Mouse (Mus musculus) brain, embryonic 14.5 days (tissue): Measurements from ENCODE around the gene Paxx. TPM values are rescaled to one million over a fixed set of nuclear protein-coding genes. Genes with fewer than 3 reads are reported as not detected.

ENCODE experiments used
- DNase-seq: peaks from one replicate; pipeline ENCODE4 v3.0.0-alpha.2; 2011; ENCODE audit warnings: low read depth
- CTCF ChIP-seq: fragments of 200-500 bp; IDR thresholded peaks from 2 replicates; pipeline ENCODE4 v1.5.1; 2012; ENCODE audit warnings: inconsistent platforms, mild to moderate bottlenecking, moderate library complexity, borderline replicate concordance; ENCODE audit not compliant: insufficient read depth, insufficient read length; ENCODE audit errors: extremely low read depth
- POLR2A ChIP-seq: fragments of 200-500 bp; IDR thresholded peaks from 2 replicates; pipeline ENCODE4 v1.6.1; 2012; ENCODE audit warnings: mild to moderate bottlenecking, inconsistent platforms, borderline replicate concordance; ENCODE audit not compliant: poor library complexity, insufficient read depth, insufficient read length, severe bottlenecking; ENCODE audit errors: extremely low read depth
- polyA plus RNA-seq: library from polyadenylated mRNA; depleted of rRNA; stranded (reverse); fragments of >200 nt; gene quantifications from 2 replicates; pipeline ENCODE4 v1.2.3, GENCODE M21; 2012

The Paxx gene
- polyA plus RNA-seq, 1 experiment = 109 TPM

DNA sequence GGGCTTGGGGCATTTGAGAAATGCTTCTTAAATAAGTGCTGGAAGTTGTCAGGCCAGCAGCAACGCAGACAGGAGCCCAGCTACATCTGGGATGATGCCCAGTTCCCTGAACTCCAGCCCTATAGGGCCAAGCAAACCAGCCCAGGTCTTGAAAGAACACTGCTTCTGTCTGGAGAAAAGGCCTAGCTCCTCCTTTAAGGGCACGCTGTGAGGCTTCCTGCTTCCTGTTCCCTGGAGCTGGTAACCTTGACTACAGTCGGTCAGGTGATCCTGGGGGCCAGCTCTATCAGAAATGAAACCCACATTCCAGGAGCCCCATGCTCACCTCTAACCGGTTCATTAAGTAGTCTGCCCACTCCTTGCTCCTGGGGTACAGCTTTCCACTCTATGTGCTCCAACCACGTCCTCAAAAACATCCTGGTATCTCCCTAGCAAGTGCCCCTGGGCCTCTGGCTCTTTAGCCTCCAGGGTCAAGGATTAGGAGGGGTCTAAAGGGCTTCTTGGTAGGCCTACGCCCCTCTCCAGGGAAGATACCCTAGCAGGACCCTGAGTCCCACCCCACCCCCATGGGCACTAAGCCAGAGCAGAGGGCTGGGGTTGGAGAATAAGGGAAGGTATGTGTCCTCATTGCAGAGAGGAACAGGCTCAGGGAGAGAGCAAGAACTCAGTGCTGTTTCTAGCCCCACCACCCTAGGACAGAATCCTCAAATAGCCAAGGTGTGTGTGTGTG is 37.1 kb upstream of the Paxx start:
- no peak for DNase-seq
- TF ChIP-seq CTCF (no peak), POLR2A (no peak)

DNA sequence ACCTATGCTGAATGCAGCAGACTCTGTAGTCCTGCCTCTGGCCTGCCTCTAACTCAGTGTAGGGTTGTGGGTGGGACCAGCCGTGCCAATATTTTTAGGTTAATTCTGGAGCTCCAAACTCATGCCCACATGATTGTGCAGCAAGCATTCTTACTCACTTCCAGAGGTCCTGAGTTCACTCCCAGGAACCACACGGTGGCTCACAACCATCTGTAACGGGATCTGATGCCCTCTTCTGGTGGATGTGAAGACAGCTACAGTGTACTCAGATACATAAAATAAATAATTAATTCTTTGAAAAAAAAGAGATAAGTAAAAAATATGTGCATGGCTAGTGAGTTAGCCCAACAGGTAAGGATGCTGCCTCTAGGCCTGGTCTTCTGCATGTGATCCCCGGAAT is 35.6 kb upstream of the Paxx start:
- peak; percentile 54 for DNase-seq
- no peak for TF ChIP-seq POLR2A
- peak; percentile 39; the same call in 1 of the 2 replicates for TF ChIP-seq CTCF

DNA sequence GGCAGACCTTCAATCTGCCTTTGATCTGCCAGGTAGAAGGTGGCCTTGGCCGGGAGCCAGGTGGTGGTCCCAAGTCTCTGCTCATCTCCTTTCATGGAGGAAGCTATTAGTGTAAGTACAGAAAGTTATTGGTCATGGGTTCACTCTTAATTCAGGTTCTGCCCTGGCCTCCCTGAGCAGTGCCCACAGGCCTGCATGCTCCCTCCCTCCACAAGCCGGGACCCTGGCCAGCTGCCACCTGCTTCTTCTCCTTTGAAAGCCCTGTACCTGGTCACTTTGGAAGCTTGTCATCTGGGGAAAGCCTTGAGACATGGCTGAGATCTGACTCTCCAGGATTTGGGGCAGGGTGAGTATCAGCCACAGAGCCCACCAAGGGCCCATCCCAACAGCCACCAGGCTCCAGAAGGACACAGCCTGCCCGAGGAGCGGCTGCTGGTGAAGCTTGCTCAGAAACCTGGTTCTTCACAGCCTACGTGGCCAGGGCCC is 32.6 kb upstream of the Paxx start, which contains the start of gene Lcn12:
TSS of gene Lcn12 (minus strand) at position 436 of the 486 bp plus-strand sequence.
- no peak for DNase-seq

DNA sequence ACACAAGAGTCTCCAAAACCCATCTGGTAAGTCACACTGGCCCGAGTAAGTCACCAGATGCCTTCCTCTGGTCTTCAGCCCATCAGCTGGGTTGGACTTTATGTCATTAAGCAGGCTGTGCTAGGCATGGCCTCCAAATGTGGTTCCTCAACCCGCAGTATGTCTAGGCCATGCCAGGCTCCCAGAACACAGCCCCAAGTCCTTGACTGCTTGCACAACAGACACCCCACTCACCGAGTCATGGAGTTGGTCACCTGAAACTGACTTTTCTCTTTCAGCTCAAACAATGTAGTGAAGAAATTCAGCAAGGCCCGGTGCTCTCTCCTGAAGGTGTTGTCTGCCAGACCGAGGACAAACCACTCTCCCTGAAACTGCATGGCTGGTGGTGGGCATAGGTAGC is 32.1 kb upstream of the Paxx start:
- no peak for DNase-seq
- TF ChIP-seq POLR2A = no peak
- TF ChIP-seq CTCF = no peak

More for the DNA sequence above, 32.6 kb upstream of the Paxx start, which contains the start of gene Lcn12:
- TF ChIP-seq POLR2A (no peak), CTCF (no peak)

DNA sequence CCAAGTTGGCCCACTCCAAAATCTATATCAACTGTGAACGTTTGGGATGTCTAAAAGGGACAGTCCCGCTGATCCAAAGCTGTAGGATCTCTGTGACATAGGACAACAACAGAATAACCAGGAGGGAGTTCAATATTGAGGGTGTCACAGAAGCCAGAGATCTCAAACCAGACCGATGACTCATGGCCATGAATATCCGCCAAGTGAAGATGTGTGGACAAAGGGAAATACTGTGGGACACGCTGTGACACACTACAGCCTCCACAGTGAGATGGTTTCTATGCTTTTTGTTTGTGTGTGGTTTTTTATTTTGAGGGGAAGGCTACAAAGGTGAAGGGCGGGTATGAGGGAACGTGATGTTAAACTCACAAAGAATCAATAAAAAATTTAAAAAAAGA is 27.8 kb upstream of the Paxx start:
- TF ChIP-seq POLR2A (no peak), CTCF (no peak)
- no peak for DNase-seq

DNA sequence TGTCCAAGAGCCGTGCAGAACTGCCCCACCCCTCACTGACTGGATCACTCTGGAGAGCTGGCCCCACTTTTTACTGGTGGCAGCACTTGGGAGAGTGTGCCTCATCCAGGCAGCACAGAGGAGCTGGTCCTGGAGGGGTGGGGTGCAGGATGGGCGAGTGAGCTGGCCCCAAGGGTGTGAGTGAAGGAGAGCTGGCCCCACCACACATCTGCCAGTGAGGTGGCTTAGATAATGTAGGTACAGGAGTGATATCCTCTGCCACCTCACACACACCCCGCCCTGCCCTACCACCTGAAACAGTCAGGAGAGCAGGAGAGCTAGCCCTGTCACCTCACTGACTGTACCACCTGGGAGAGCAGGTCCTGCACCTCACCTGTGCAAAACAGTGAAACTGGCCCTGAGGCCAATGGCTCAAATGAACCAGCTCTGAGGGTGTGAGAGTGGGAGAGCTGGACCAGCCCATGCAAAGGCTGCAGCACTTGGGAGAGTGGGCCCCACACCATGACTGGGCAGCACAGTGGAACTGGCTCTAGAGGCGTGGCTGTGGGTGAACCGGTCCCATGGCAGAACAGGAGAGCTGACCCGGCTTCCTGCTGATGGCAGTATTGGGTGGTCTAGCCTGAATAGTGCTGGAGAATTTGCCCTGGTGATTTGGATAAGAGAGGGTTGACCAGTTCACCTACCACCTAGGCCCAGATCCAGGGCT is 27.2 kb upstream of the Paxx start:
- TF ChIP-seq POLR2A (no peak), CTCF (no peak)
- DNase-seq = no peak

DNA sequence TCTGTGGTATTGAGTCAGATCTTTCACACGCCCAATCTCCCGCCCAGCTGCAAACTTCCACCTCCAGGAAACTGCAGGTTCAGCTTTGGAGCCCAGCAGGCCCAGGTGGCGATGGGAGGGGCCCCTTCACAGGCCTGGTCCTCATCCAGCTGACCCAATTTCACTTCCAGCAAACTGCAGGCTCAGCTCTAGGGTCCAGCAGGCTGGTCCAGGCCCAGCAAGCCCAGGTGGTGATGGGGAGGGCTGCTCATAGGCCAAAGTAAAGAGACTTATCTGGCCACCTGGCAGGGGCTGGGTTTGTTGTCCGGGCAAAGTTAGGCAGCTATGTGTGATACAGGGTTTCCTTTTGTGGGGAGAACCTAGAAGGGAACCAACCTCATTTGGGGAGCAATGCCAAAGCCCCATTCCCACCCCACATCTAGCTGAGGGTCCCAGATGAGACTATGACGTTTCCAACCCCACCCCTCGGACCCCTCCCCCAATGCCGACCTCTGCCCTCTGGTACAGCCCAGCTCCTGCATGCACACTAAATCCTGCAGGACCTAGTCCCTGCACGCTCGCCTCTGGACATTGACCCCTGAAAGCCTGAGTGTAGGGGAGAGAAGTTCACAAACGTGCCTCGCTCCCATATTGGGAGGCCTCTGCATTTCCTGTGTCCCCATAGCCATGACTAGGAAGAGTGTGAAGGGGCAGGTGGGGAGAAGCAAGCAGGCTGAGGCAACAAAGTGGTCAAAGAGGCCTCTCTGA is 24.2 kb upstream of the Paxx start:
- TF ChIP-seq POLR2A (no peak), CTCF (no peak)
- no peak for DNase-seq

DNA sequence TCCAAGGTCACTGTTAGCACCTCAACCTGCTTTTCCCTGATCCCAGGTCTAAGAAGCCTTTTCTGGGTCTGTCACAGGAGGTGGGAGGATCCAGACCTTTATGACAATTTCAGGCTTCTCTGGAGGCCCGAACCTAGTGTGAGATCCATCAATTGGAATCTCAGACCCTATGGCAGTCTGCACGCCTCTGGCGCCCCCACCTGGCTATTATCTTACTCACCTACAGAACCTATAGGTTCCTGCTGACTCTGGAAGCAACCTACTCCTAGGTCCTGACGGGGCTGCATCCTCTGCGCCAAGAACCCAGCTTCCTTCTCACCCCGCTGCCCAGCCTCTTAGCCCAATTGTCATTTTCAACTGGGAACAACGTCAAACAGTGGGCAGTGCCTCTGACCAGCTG is 22.1 kb upstream of the Paxx start:
- DNase-seq = peak; percentile 43
- peak; percentile 41; the same call in 1 of the 2 replicates for TF ChIP-seq CTCF
- TF ChIP-seq POLR2A = no peak

DNA sequence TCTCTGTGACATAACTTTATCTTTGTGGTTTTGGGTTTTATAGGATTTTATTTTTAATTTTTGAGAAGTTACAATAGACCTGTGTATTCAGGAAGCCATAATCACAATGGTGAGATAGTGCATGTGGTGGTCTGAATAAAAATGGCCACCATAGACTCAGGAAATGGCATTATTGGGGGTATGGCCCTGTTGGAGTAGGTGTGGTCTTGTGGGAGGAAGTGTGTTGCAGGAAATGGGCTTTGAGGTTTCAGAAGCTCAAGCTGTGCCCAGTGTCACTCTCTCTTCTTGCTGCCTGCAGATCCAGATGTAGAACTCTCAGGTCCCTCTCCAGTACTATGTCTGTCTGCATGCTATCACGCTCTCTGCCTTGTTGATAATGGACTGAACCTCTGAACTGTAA is 19.6 kb upstream of the Paxx start:
- DNase-seq = no peak
- TF ChIP-seq CTCF = no peak
- TF ChIP-seq POLR2A = no peak

DNA sequence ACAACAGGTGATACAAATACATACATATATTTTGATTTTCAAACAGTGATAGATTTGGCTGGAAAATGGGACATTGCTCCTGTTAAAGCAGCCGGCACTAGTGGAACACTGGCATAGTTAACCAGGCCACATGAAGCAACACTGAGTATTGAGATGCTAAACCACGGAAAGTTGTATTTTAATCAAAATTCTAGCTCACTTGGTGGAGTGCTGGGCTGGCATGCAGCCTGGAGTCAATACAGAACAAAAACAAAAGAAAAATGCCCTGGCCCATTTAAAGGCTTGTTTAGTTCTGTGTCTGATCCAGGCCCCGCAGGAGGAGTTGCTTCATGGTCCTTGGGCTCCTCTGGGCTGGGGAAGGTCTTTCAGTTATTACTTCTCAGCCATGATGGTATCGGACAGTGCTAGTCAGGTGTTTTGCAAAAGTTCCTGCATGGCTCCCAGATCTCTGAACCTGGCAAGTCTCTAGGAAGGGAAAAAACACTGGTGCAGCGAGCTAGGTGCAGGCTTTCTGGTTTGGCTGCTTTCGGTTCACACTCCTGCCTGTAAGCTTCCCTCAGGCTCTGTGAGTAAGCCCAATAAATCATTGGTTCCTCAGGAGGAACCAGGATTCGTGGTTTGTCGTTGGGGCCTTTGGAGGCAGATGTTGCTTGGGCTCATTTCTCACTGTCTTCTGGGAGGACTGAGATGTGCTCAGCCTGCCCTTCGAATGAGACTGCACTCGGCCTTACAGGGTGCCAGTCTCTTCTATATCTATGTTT is 18.8 kb upstream of the Paxx start:
- TF ChIP-seq CTCF (no peak), POLR2A (no peak)
- DNase-seq = no peak
